Comparison of ENCODE assay signal across 1 mouse cellular context in the genomic region with DNA sequence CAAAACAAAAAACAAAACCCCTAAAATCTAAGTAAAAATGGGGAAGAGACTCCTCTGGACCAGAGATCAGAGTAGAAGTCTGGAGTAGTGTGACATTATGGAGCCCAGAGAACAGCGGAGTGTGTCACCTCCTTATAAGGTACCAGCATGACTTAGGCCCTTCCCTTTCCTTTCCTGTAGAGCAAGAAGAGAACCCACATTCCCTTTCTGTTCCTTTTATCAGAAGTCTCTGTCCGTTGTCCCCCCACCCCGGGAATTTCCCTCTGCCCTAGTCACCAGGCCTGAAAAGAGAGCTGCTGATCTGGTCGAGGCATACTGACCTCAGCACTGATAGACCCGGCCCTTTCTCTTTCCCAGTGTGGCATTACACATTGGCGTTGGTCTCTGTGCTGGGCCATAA.
TF ChIP-seq lines count a peak whose summit lies in the region.

No protein-coding gene starts in this region.

TF ChIP-seq in CH12.LX, 34 proteins besides CTCF, POLR2A, EP300 and RAD21 (continued from another document):
- TF ChIP-seq ELF1 (IDR thresholded peaks at IDR 0.05; ENCODE audit: low read depth, low read length), result no peak
- peak; percentile 71 for TF ChIP-seq TBP (conservative IDR thresholded peaks at IDR 0.05; ENCODE audit: low read depth, low read length)
